Mouse (Mus musculus): ENCODE measurements around the gene Trib3. TPM values are rescaled to one million over a fixed set of nuclear protein-coding genes. Genes with fewer than 3 reads are reported as not detected.
"Not testable (repeated sequence)": the region's sequence is repeated elsewhere in the genome, so short reads cannot be mapped to it uniquely, and the experiment has no call there.

Trib3 gene
- total RNA-seq, 2 experiments from 2014 or later: 0.69 TPM; not detected in 1

- DNase-seq (ENCODE audit: low spot score in 2 of 2): no peak
Observed at GRCm38 (mm10) chr2:152313926-152314325, 29.9 kb downstream of the Trib3 start.

DNA sequence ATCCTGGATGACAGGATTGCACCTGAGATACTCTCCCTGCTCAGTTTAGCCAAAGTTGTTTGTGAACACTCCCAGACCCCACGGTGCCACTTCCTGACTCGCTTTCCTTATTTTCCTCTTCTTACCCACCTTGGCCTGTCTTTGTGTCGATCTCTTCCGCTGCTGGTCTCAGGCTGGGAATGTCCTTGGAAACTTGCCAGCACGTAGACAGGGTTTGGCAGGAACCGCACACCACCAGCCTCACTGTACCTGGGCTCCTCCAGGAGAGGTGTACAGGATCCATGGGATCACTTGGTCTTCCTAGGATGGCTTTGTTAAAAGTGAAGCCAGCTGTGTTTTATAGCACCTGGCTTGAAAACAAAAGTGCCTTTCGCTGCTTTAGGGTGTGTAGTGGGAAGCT lies 30.8 kb downstream of the Trib3 start:
- no peak for DNase-seq (ENCODE audit: low spot score in 2 of 2)

DNA sequence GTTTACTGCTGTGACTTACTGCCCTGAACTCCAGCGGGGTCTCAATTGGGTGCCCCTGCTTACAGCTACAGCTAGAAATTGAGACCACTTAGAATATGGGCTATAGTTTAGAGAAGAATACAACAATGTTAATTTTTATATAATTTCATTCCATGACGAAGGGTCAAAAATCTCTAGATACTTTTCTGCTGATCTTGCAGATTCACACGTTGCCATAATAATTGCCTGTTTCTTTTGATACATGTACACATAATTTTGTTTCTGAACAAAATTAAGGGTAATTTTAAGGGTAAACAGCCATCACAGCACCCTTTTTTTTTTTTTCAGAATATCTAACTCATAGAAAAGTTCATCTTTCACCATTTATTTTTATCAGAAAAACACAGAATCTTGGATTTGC lies 36.6 kb downstream of the Trib3 start:
- DNase-seq (ENCODE audit: low spot score in 2 of 2): no peak

GRCm38 (mm10) chr2:152305480-152305879 lies 38.4 kb downstream of the Trib3 start:
- no peak for DNase-seq (ENCODE audit: low spot score in 2 of 2)

- no peak for DNase-seq (ENCODE audit: low spot score in 2 of 2)
Observed at GRCm38 (mm10) chr2:152303781-152304180, 40.1 kb downstream of the Trib3 start.

DNA sequence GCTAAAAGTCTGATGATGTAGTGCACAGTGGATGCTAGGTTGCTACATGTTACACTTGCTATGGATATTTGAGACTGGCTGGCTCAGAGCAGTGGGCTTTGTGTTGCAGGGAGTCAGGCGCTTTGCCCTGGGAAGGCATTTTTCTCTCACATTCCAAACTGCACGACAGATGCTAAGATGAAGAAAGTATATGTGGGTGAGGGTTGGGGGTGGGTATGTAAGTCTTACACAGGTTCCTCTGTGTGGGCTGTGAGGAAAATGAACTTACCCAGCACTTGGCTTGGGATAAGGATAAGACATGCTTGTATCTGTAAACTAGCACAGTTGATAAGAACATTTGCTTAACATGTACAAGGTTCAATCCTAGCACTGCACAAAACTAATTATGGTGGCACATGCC lies 41.0 kb downstream of the Trib3 start:
- no peak for DNase-seq (ENCODE audit: low spot score in 2 of 2)

- DNase-seq (ENCODE audit: low spot score in 2 of 2): no peak
Observed at GRCm38 (mm10) chr2:152294541-152294940, 49.3 kb downstream of the Trib3 start.

- DNase-seq (ENCODE audit: low spot score in 2 of 2): peak; percentile 86 to 93
Observed at GRCm38 (mm10) chr2:152293727-152294475, 49.9 kb downstream of the Trib3 start, which contains the start of gene Tbc1d20. Gene Tbc1d20, plus strand, starts transcription at chr2:152293828.

GRCm38 (mm10) chr2:152293179-152293726 lies 50.6 kb downstream of the Trib3 start:
- no peak for DNase-seq (ENCODE audit: low spot score in 2 of 2)

DNA sequence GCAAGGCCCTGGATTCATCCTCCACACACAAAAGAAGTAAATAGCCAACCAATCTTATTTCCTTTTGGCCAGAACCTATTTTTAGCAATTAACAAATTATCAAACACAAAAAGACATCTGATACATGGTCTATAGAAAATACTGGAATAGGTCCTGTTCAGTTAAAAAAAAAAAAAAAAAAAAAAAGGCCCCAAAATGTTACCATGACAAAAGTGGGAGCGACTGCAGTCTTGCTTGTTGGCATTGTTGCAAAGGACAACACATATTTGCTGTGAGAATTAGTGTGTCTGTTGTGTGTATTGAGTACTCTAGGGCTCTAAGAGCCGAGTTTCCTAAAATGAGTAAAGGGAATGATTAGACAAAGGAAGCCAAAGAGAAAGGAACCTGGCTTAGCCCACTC lies 51.4 kb downstream of the Trib3 start:
- no peak for DNase-seq (ENCODE audit: low spot score in 2 of 2)

- DNase-seq (ENCODE audit: low spot score in 2 of 2): not testable (repeated sequence)
Observed at GRCm38 (mm10) chr2:152289623-152290022, 54.2 kb downstream of the Trib3 start.

- DNase-seq (ENCODE audit: low spot score in 2 of 2): no peak
Observed at GRCm38 (mm10) chr2:152288046-152288445, 55.8 kb downstream of the Trib3 start.

DNA sequence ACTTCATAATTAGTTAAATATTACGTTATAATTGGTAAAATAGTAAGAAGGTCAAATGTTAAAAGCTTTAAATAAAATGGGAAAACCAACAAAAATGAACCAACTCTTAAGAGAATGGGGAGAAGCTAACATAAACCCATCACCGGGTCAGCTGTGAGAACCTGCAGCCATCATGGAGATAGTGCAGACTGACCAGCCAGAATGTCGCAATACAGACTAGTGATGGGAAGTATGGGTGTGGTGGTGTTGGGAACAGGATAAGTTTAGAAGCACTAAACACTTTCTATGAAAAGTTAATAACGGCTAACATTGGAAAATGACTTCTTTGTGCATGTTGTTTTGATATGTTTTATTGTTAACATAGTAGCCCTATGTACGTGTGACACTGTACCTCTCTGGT lies 56.3 kb downstream of the Trib3 start:
- DNase-seq (ENCODE audit: low spot score in 2 of 2): no peak

Other genes with a start within 250 kb of the Trib3 start
- 10 to 100 TPM; 74.1 to 84.4 TPM for gene Srxn1, start 238.5 kb downstream of the Trib3 start, total RNA-seq (2021)
- gene Tcf15, start 200.5 kb downstream of the Trib3 start, total RNA-seq (2021): 1 to 10 TPM; 2.9 to 3.1 TPM
- gene Csnk2a1, start 117.2 kb downstream of the Trib3 start, total RNA-seq (2021): 10 to 100 TPM; 92.6 to 95.5 TPM
- gene Tbc1d20, start 50.2 kb downstream of the Trib3 start, total RNA-seq (2021): 10 to 100 TPM; 50.8 to 54.8 TPM
- gene Rbck1, start 11.4 kb downstream of the Trib3 start, total RNA-seq (2021): 100 to 1,000 TPM; 100 to 110 TPM
- 100 to 1,000 TPM in 1 of 2 experiments, 10 to 100 TPM in 1; 95.7 to 106 TPM for gene Nrsn2, start 32.6 kb upstream of the Trib3 start, total RNA-seq (2021)
- 10 to 100 TPM; 15.0 to 15.6 TPM for gene Sox12, start 54.0 kb upstream of the Trib3 start, total RNA-seq (2021)
- gene Zcchc3, start 71.0 kb upstream of the Trib3 start, total RNA-seq (2021): 10 to 100 TPM; 10.2 to 10.6 TPM
- 1 to 10 TPM; 1.7 to 2.3 TPM for gene 6820408C15Rik, start 71.6 kb upstream of the Trib3 start, total RNA-seq (2021)
- not detected for gene Defb23, start 120.6 kb upstream of the Trib3 start, total RNA-seq (2021)
- gene Defb20, start 133.0 kb upstream of the Trib3 start, total RNA-seq (2021): not detected
- not detected for gene Defb22, start 146.1 kb upstream of the Trib3 start, total RNA-seq (2021)
- gene Defb26, start 167.7 kb upstream of the Trib3 start, total RNA-seq (2021): not detected
- not detected for gene Defb28, start 174.2 kb upstream of the Trib3 start, total RNA-seq (2021)
- not detected for gene Defb29, start 196.1 kb upstream of the Trib3 start, total RNA-seq (2021)
- not detected for gene Gm17416, start 225.3 kb upstream of the Trib3 start, total RNA-seq (2021)
- not detected for gene Defb21, start 228.7 kb upstream of the Trib3 start, total RNA-seq (2021)
- not detected for gene Defb19, start 236.3 kb upstream of the Trib3 start, total RNA-seq (2021)